Comparison of ENCODE assay signal across 9 mouse cellular contexts in the genomic region with DNA sequence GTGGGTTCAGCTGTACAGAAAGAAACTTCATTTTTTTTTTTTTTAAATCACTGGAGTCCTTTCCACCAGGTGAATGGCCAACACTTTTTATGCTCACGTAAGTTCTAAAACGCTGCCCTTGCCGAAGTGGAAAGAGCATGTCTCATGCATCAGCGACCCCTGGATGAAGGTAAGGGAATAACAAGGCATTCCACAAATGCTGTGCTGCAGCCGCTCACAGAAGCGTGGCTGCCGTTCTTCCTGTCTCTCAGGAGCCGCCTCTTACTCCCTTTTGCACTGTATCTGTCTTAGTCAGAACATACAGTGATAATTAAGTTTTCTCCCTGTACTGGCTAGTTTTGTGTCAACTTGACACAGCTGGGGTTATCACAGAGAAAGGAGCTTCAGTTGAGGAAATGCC. TPM values are rescaled to one million over a fixed set of nuclear protein-coding genes. Genes with fewer than 3 reads are reported as not detected.
DNase-seq lines count a peak whose midpoint lies in the region; ATAC-seq and TF ChIP-seq lines count a peak whose summit lies in the region.
"Had no signal": no experiment of that assay in that cellular context is flagged by ENCODE, and none has a peak within 500 bp of the region (broad histone marks: within the 10 kb centered on the region; RNA-seq: fewer than 3 reads in every experiment).

No protein-coding gene starts in this region.

- 0 out of 2 replicates have a peak, but pooled peaks cover 3% of the 10 kb centered on the region for H3K27me3 ChIP-seq in heart, postnatal 0 days (ENCODE audit: control insufficient read depth, insufficient read depth, low read length)
- peaks cover 12% of the 10 kb centered on the region for H3K27me3 ChIP-seq in heart, embryonic 10.5 days (ENCODE audit: insufficient read depth, poor library complexity, severe bottlenecking)
- H3K27me3 ChIP-seq in forebrain, embryonic 16.5 days (replicated peaks; ENCODE audit: control insufficient read depth, insufficient read depth, low read length): 0 out of 2 replicates have a peak, but pooled peaks cover 2% of the 10 kb centered on the region
- H3K27me3 ChIP-seq in neural tube, embryonic 15.5 days (replicated peaks): peaks cover 8% of the 10 kb centered on the region

- peak; percentile 30 for DNase-seq in heart, postnatal 0 days (ENCODE audit: low spot score)
- no peak for DNase-seq in heart, embryonic 10.5 days (ENCODE audit: low spot score)
- peak; percentile 22 for DNase-seq in Muller cell, postnatal 12 days (ENCODE audit: inconsistent ontology term)
- DNase-seq in left cerebral cortex, postnatal 4 days: peak; percentile 24
- DNase-seq in ovary, postnatal 14 days (ENCODE audit: low spot score): no peak
- no peak for DNase-seq in testis, postnatal 10 days (ENCODE audit: low spot score)

- TF ChIP-seq CTCF in heart, postnatal 0 days (IDR thresholded peaks at IDR 0.05; ENCODE audit: low read depth): peak; percentile 57

- ATAC-seq in heart, postnatal 0 days (ENCODE audit: insufficient read depth, low read depth): no peak
- peak; percentile 72 for ATAC-seq in forebrain, embryonic 16.5 days
- ATAC-seq in neural tube, embryonic 15.5 days (ENCODE audit: low FRiP score): peak; percentile 84; the same call in 1 of the 2 replicates

- TF ChIP-seq EP300 in heart, postnatal 0 days (IDR thresholded peaks at IDR 0.05; ENCODE audit: low read depth): no peak

- H3K27ac ChIP-seq in heart, postnatal 0 days (ENCODE audit: low read depth): no peak overlapping the region
- H3K27ac ChIP-seq in heart, embryonic 10.5 days: no peak overlapping the region
- H3K27ac ChIP-seq in forebrain, embryonic 16.5 days (ENCODE audit: low read length): no peak overlapping the region
- H3K27ac ChIP-seq in neural tube, embryonic 15.5 days (replicated peaks): no peak overlapping the region
- H3K27ac ChIP-seq: hindbrain, embryonic 15.5 days had no signal

- H3K4me2 ChIP-seq in heart, postnatal 0 days (ENCODE audit: low read depth, low read length): no peak overlapping the region
- no peak overlapping the region for H3K4me2 ChIP-seq in forebrain, embryonic 16.5 days (ENCODE audit: low read length)
- no peak overlapping the region for H3K4me2 ChIP-seq in neural tube, embryonic 15.5 days
- H3K4me2 ChIP-seq: hindbrain, embryonic 15.5 days had no signal

- no peak overlapping the region for H3K9ac ChIP-seq in heart, postnatal 0 days (replicated peaks; ENCODE audit: low read depth, low read length)
- H3K9ac ChIP-seq in forebrain, embryonic 16.5 days (replicated peaks; ENCODE audit: low read depth, low read length): no peak overlapping the region
- no peak overlapping the region for H3K9ac ChIP-seq in neural tube, embryonic 15.5 days (replicated peaks)
- H3K9ac ChIP-seq: hindbrain, embryonic 15.5 days had no signal

- no peaks in the 10 kb centered on the region for H3K9me3 ChIP-seq in heart, postnatal 0 days (replicated peaks; ENCODE audit: control insufficient read depth, low read length)
- no peaks in the 10 kb centered on the region for H3K9me3 ChIP-seq in heart, embryonic 10.5 days
- no peaks in the 10 kb centered on the region for H3K9me3 ChIP-seq in forebrain, embryonic 16.5 days (ENCODE audit: control insufficient read depth, low read length)
- H3K9me3 ChIP-seq in neural tube, embryonic 15.5 days (replicated peaks): no peaks in the 10 kb centered on the region
- H3K9me3 ChIP-seq: hindbrain, embryonic 15.5 days had no signal

- 3% methylated on average over 8 of the region's 8 CpGs for WGBS in heart, postnatal 0 days
- 5% methylated on average over 8 of the region's 8 CpGs for WGBS in heart, embryonic 10.5 days
- WGBS in forebrain, embryonic 16.5 days: 2% methylated on average over 8 of the region's 8 CpGs
- 7% methylated on average over 8 of the region's 8 CpGs for WGBS in neural tube, embryonic 15.5 days

- H3K4me3 ChIP-seq in heart, postnatal 0 days (ENCODE audit: low read depth, low read length): no peak overlapping the region
- no peak overlapping the region for H3K4me3 ChIP-seq in heart, embryonic 10.5 days
- no peak overlapping the region for H3K4me3 ChIP-seq in forebrain, embryonic 16.5 days (replicated peaks; ENCODE audit: low read length)
- no peak overlapping the region for H3K4me3 ChIP-seq in neural tube, embryonic 15.5 days (replicated peaks)
- H3K4me3 ChIP-seq: hindbrain, embryonic 15.5 days had no signal

- H3K4me1 ChIP-seq in heart, postnatal 0 days (ENCODE audit: control insufficient read depth, insufficient read depth): no peaks in the 10 kb centered on the region
- H3K4me1 ChIP-seq in heart, embryonic 10.5 days: no peaks in the 10 kb centered on the region
- H3K4me1 ChIP-seq in forebrain, embryonic 16.5 days (replicated peaks; ENCODE audit: control insufficient read depth, insufficient read depth, low read length): no peaks in the 10 kb centered on the region
- no peaks in the 10 kb centered on the region for H3K4me1 ChIP-seq in neural tube, embryonic 15.5 days
- H3K4me1 ChIP-seq: hindbrain, embryonic 15.5 days had no signal

- intact Hi-C loops in left cerebral cortex, postnatal 4 days (cut with DNase I): no loop called here

- H3K36me3 ChIP-seq in heart, postnatal 0 days (replicated peaks; ENCODE audit: control insufficient read depth, insufficient read depth, low read length): no peaks in the 10 kb centered on the region
- no peaks in the 10 kb centered on the region for H3K36me3 ChIP-seq in heart, embryonic 10.5 days
- H3K36me3 ChIP-seq in forebrain, embryonic 16.5 days (ENCODE audit: control insufficient read depth, insufficient read depth): no peaks in the 10 kb centered on the region
- no peaks in the 10 kb centered on the region for H3K36me3 ChIP-seq in neural tube, embryonic 15.5 days
- H3K36me3 ChIP-seq: hindbrain, embryonic 15.5 days had no signal

RNA-seq across cellular contexts. Expression of a gene that starts 6.5 kb away (rescaled TPM):
- total RNA-seq in heart, postnatal 0 days (2014; rRNA removed; ENCODE audit: low replicate concordance): not detected in 2 replicates
- polyA plus RNA-seq in heart, postnatal 0 days (2015; fragmentation: Nextera tagmentation; extraction: Ambion mirVana): not detected in 2 replicates
- polyA plus RNA-seq in heart, embryonic 10.5 days (2016; fragmentation: Nextera tagmentation; extraction: Ambion mirVana): 2.4 and 5.6 TPM in 2 replicates
- polyA plus RNA-seq in forebrain, embryonic 16.5 days (2015; fragmentation: Nextera tagmentation; extraction: Ambion mirVana): not detected in 2 replicates
- not detected for total RNA-seq in left cerebral cortex, postnatal 4 days (2021)
- 11.7 TPM in 1 of 2 replicates, not detected in the other for polyA plus RNA-seq in neural tube, embryonic 15.5 days (2015; fragmentation: Nextera tagmentation; extraction: Ambion mirVana)

Comparison
In these comparisons a context has a peak if more than half of its experiments do, and no peak if none do; other contexts are left out.
1. DNase-seq: peak in heart, postnatal 0 days (single experiment), Muller cell, postnatal 12 days (single experiment) and left cerebral cortex, postnatal 4 days (single experiment); none in heart, embryonic 10.5 days (single experiment), ovary, postnatal 14 days (single experiment) and testis, postnatal 10 days (single experiment).